17 mouse cellular contexts compared by ENCODE assay signal in the genomic region with DNA sequence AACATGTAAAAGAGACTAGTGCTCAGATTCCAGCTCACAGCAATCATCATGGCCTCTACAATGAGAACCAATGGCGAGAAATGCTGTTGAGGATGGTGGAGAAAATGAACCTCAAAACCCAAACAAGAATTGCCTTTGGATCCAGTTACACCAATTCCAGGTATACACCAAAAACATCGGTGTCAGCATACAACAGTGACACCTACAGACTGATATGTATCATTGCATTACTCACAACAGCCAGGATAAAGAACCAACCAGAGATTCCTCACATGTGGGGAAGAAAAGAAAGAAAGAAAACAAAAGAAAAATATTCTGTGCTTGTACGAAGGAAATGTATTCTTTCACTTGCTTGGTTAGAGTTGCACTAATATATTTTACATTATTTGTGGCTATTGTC. TPM values are rescaled to one million over a fixed set of nuclear protein-coding genes. Genes with fewer than 3 reads are reported as not detected.
DNase-seq lines count a peak whose midpoint lies in the region; ATAC-seq and TF ChIP-seq lines count a peak whose summit lies in the region.
"Had no signal": no experiment of that assay in that cellular context is flagged by ENCODE, and none has a peak within 500 bp of the region (broad histone marks: within the 10 kb centered on the region; RNA-seq: fewer than 3 reads in every experiment).

No protein-coding gene starts in this region.

- no peaks in the 10 kb centered on the region for H3K27me3 ChIP-seq in forebrain, embryonic 14.5 days (replicated peaks; ENCODE audit: control insufficient read depth, insufficient read depth, low read length)
- H3K27me3 ChIP-seq in forebrain, embryonic 11.5 days (ENCODE audit: control insufficient read depth, insufficient read depth, low read length), result no peaks in the 10 kb centered on the region
- peaks cover 32% of the 10 kb centered on the region for H3K27me3 ChIP-seq in Patski
- H3K27me3 ChIP-seq: heart, embryonic 12.5 days; liver, embryonic 13.5 days had no signal

- no peak overlapping the region for H3K9ac ChIP-seq in forebrain, embryonic 14.5 days (ENCODE audit: low read length)
- H3K9ac ChIP-seq in forebrain, embryonic 11.5 days (ENCODE audit: low read length), result no peak overlapping the region
- H3K9ac ChIP-seq: heart, embryonic 12.5 days; hindbrain, embryonic 14.5 days; liver, embryonic 13.5 days had no signal

- peak; percentile 20 for DNase-seq in forebrain, embryonic 14.5 days (ENCODE audit: low spot score)
- DNase-seq in forebrain, embryonic 11.5 days (ENCODE audit: low spot score), result no peak
- no peak for DNase-seq in left cerebral cortex, adult 2 months (ENCODE audit: extremely low spot score in 1 of 2, low spot score in 2 of 2)
- DNase-seq in left cerebral cortex, adult 18-20 months (ENCODE audit: low spot score in 2 of 2), result no peak
- no peak for DNase-seq in Patski (ENCODE audit: low read depth, low spot score)
- DNase-seq in mesoderm, embryonic 11.5 days (ENCODE audit: low read depth, low spot score), result peak; percentile 16
- DNase-seq in thymus, postnatal 14 days, result no peak
- no peak for DNase-seq in layer of hippocampus, postnatal 10 days (ENCODE audit: low spot score in 2 of 2)
- DNase-seq: B cell, adult 2 months; cerebellum, adult 9-11 months; kidney, postnatal 14 days; liver, embryonic 13.5 days had no signal

- intact Hi-C loops in left cerebral cortex, adult 2 months (cut with DNase I), result loop anchor here (5.0 kb wide), 1 partner anchor 619 kb away; no protein-coding TSS in a partner anchor

- H3K4me2 ChIP-seq in forebrain, embryonic 14.5 days (ENCODE audit: low read length), result no peak overlapping the region
- no peak overlapping the region for H3K4me2 ChIP-seq in forebrain, embryonic 11.5 days (ENCODE audit: low read depth, low read length, severe bottlenecking)
- H3K4me2 ChIP-seq: heart, embryonic 12.5 days; hindbrain, embryonic 14.5 days; liver, embryonic 13.5 days had no signal

- no peak for ATAC-seq in forebrain, embryonic 14.5 days
- ATAC-seq in forebrain, embryonic 11.5 days (replicated peaks; ENCODE audit: low FRiP score), result no peak
- no peak for ATAC-seq in Patski

- CTCF ChIA-PET in Patski (lab: Charles Lee), result interaction anchor here (1.5 kb wide), 1 partner anchor 20 kb away, joined by 3 read pairs; a partner anchor contains a TSS

- POLR2A ChIA-PET in Patski (lab: Charles Lee), result no interaction called here

- H3K9me3 ChIP-seq in forebrain, embryonic 14.5 days (replicated peaks; ENCODE audit: control insufficient read depth, low read length), result no peaks in the 10 kb centered on the region
- no peaks in the 10 kb centered on the region for H3K9me3 ChIP-seq in forebrain, embryonic 11.5 days (ENCODE audit: control insufficient read depth, low read length)
- H3K9me3 ChIP-seq: heart, embryonic 12.5 days; liver, embryonic 13.5 days had no signal

- H3K4me3 ChIP-seq in forebrain, embryonic 14.5 days (ENCODE audit: low read depth, low read length), result no peak overlapping the region
- no peak overlapping the region for H3K4me3 ChIP-seq in forebrain, embryonic 11.5 days (ENCODE audit: low read depth, low read length)
- no peak overlapping the region for H3K4me3 ChIP-seq in left cerebral cortex, adult 2 months
- H3K4me3 ChIP-seq: erythroblast, embryonic 14.5 days; heart, embryonic 12.5 days; liver, embryonic 13.5 days had no signal

- 23% methylated on average over 3 of the region's 3 CpGs for WGBS in forebrain, embryonic 14.5 days
- 23% methylated on average over 3 of the region's 3 CpGs for WGBS in forebrain, embryonic 11.5 days

- no peak overlapping the region for H3K27ac ChIP-seq in forebrain, embryonic 14.5 days (ENCODE audit: low read depth, low read length)
- no peak overlapping the region for H3K27ac ChIP-seq in forebrain, embryonic 11.5 days (ENCODE audit: low read depth, low read length)
- H3K27ac ChIP-seq in left cerebral cortex, adult 2 months, result no peak overlapping the region
- H3K27ac ChIP-seq: hindbrain, embryonic 14.5 days; liver, embryonic 13.5 days had no signal

- in situ Hi-C loops in Patski (cut with MboI; ENCODE audit: low pct_unique_long_range_greater_than_20kb), result loop anchor here (10.0 kb wide), 1 partner anchor 627 kb away; a partner anchor contains a TSS

- TF ChIP-seq CTCF in left cerebral cortex, adult 2 months (IDR thresholded peaks at IDR 0.05), result peak; percentile 51
- TF ChIP-seq CTCF in Patski (IDR thresholded peaks at IDR 0.05), result peak; percentile 58

- H3K4me1 ChIP-seq in forebrain, embryonic 14.5 days (ENCODE audit: control insufficient read depth, insufficient read depth, low read length), result no peaks in the 10 kb centered on the region
- H3K4me1 ChIP-seq in forebrain, embryonic 11.5 days (replicated peaks; ENCODE audit: control insufficient read depth, insufficient read depth, low read length), result no peaks in the 10 kb centered on the region
- H3K4me1 ChIP-seq: heart, embryonic 12.5 days; liver, embryonic 13.5 days had no signal

- H3K36me3 ChIP-seq in forebrain, embryonic 14.5 days (ENCODE audit: control insufficient read depth, insufficient read depth, low read length), result no peaks in the 10 kb centered on the region
- no peaks in the 10 kb centered on the region for H3K36me3 ChIP-seq in forebrain, embryonic 11.5 days (ENCODE audit: control insufficient read depth, insufficient read depth, low read length)
- H3K36me3 ChIP-seq: heart, embryonic 12.5 days; liver, embryonic 13.5 days had no signal

RNA-seq across cellular contexts. Expression of a gene that starts 6.7 kb away (rescaled TPM):
- not detected in 2 replicates for polyA plus RNA-seq in forebrain, embryonic 14.5 days (2014; fragmentation: Nextera tagmentation; extraction: Ambion mirVana)
- not detected in 2 replicates for polyA plus RNA-seq in forebrain, embryonic 11.5 days (2014; fragmentation: Nextera tagmentation; extraction: Ambion mirVana)
- total RNA-seq in left cerebral cortex, adult 2 months (2021), result not detected
- total RNA-seq in left cerebral cortex, adult 18-20 months (2021), result not detected
- polyA plus RNA-seq in Patski (2021), result not detected
- not detected for total RNA-seq in layer of hippocampus, postnatal 10 days (2021)
- total RNA-seq: adrenal gland, postnatal 4 days; gastrocnemius, adult 18-20 months had no signal
- polyA plus RNA-seq: erythroblast, embryonic 14.5 days; heart, embryonic 12.5 days; hindbrain, embryonic 14.5 days; liver, embryonic 13.5 days had no signal

RNA-seq across cellular contexts. Expression of a gene that starts 7.1 kb away (rescaled TPM):
- not detected in 2 replicates for polyA plus RNA-seq in forebrain, embryonic 14.5 days (2014; fragmentation: Nextera tagmentation; extraction: Ambion mirVana)
- polyA plus RNA-seq in forebrain, embryonic 11.5 days (2014; fragmentation: Nextera tagmentation; extraction: Ambion mirVana), result not detected in 2 replicates
- total RNA-seq in left cerebral cortex, adult 2 months (2021), result not detected
- total RNA-seq in left cerebral cortex, adult 18-20 months (2021), result not detected
- polyA plus RNA-seq in Patski (2021), result not detected
- not detected for total RNA-seq in layer of hippocampus, postnatal 10 days (2021)
- total RNA-seq: adrenal gland, postnatal 4 days; gastrocnemius, adult 18-20 months had no signal
- polyA plus RNA-seq: erythroblast, embryonic 14.5 days; heart, embryonic 12.5 days; hindbrain, embryonic 14.5 days; liver, embryonic 13.5 days had no signal

RNA-seq across cellular contexts. Expression of a gene that starts 18.7 kb away (rescaled TPM):
- not detected in 2 replicates for polyA plus RNA-seq in forebrain, embryonic 14.5 days (2014; fragmentation: Nextera tagmentation; extraction: Ambion mirVana)
- not detected in 2 replicates for polyA plus RNA-seq in forebrain, embryonic 11.5 days (2014; fragmentation: Nextera tagmentation; extraction: Ambion mirVana)
- total RNA-seq in left cerebral cortex, adult 2 months (2021), result not detected
- total RNA-seq in left cerebral cortex, adult 18-20 months (2021), result not detected
- not detected for polyA plus RNA-seq in Patski (2021)
- not detected for total RNA-seq in layer of hippocampus, postnatal 10 days (2021)
- total RNA-seq: adrenal gland, postnatal 4 days; gastrocnemius, adult 18-20 months had no signal
- polyA plus RNA-seq: erythroblast, embryonic 14.5 days; heart, embryonic 12.5 days; hindbrain, embryonic 14.5 days; liver, embryonic 13.5 days had no signal

RNA-seq across cellular contexts. Expression of a gene that starts 19.4 kb away (rescaled TPM):
- polyA plus RNA-seq in forebrain, embryonic 14.5 days (2014; fragmentation: Nextera tagmentation; extraction: Ambion mirVana), result not detected in 2 replicates
- polyA plus RNA-seq in forebrain, embryonic 11.5 days (2014; fragmentation: Nextera tagmentation; extraction: Ambion mirVana), result not detected in 2 replicates
- not detected for total RNA-seq in left cerebral cortex, adult 2 months (2021)
- not detected for total RNA-seq in left cerebral cortex, adult 18-20 months (2021)
- not detected for polyA plus RNA-seq in Patski (2021)
- not detected for total RNA-seq in layer of hippocampus, postnatal 10 days (2021)
- total RNA-seq: adrenal gland, postnatal 4 days; gastrocnemius, adult 18-20 months had no signal
- polyA plus RNA-seq: erythroblast, embryonic 14.5 days; heart, embryonic 12.5 days; hindbrain, embryonic 14.5 days; liver, embryonic 13.5 days had no signal

RNA-seq across cellular contexts. Expression of a gene that starts 32.7 kb away (rescaled TPM):
- not detected in 2 replicates for polyA plus RNA-seq in forebrain, embryonic 14.5 days (2014; fragmentation: Nextera tagmentation; extraction: Ambion mirVana)
- not detected in 2 replicates for polyA plus RNA-seq in forebrain, embryonic 11.5 days (2014; fragmentation: Nextera tagmentation; extraction: Ambion mirVana)
- total RNA-seq in left cerebral cortex, adult 2 months (2021), result not detected
- not detected for total RNA-seq in left cerebral cortex, adult 18-20 months (2021)
- polyA plus RNA-seq in Patski (2021), result not detected
- total RNA-seq in layer of hippocampus, postnatal 10 days (2021), result not detected
- total RNA-seq: adrenal gland, postnatal 4 days; gastrocnemius, adult 18-20 months had no signal
- polyA plus RNA-seq: erythroblast, embryonic 14.5 days; heart, embryonic 12.5 days; hindbrain, embryonic 14.5 days; liver, embryonic 13.5 days had no signal

Comparison
In these comparisons a context has a peak if more than half of its experiments do, and no peak if none do; other contexts are left out.
1. DNase-seq: peak in forebrain, embryonic 14.5 days (single experiment) and mesoderm, embryonic 11.5 days (single experiment); none in forebrain, embryonic 11.5 days (single experiment), left cerebral cortex, adult 2 months (0 of 2), left cerebral cortex, adult 18-20 months (0 of 2), Patski (single experiment), thymus, postnatal 14 days (single experiment) and layer of hippocampus, postnatal 10 days (0 of 2).